Mouse (Mus musculus) heart, embryonic 13.5 days (tissue): ENCODE results near the gene Acp6. TPM values are rescaled to one million over a fixed set of nuclear protein-coding genes. Genes with fewer than 3 reads are reported as not detected.

Source experiments
- ATAC-seq: fragments of 200-750 bp; cut with Nextera tagmentation; 2 replicates; pipeline ENCODE4 v1.8.0; 2017; ENCODE audit warnings: moderate TSS enrichment; ENCODE audit not compliant: insufficient number of reproducible peaks, low FRiP score, low TSS enrichment; ENCODE audit errors: extremely low read depth
- H3K27ac ChIP-seq: fragments of 300-500 bp; sonication (generic); replicated peaks from 2 replicates; pipeline ENCODE4 v1.5.1; 2015; ENCODE audit warnings: moderate library complexity, mild to moderate bottlenecking, inconsistent platforms
- H3K27me3 ChIP-seq: fragments of 300-500 bp; sonication (generic); replicated peaks from 2 replicates; pipeline ENCODE4 v1.6.1; 2015; ENCODE audit warnings: mild to moderate bottlenecking, inconsistent platforms
- H3K36me3 ChIP-seq: fragments of 300-500 bp; sonication (generic); 2 replicates; pipeline ENCODE4 v1.6.1; 2015; ENCODE audit warnings: mild to moderate bottlenecking, inconsistent platforms
- H3K4me1 ChIP-seq: fragments of 300-500 bp; sonication (generic); 2 replicates; pipeline ENCODE4 v1.6.1; 2015; ENCODE audit warnings: inconsistent platforms
- H3K4me2 ChIP-seq: fragments of 300-500 bp; sonication (generic); 2 replicates; pipeline ENCODE4 v1.6.1; 2015; ENCODE audit warnings: inconsistent platforms, mild to moderate bottlenecking, moderate library complexity
- H3K4me3 ChIP-seq: fragments of 300-500 bp; sonication (generic); 2 replicates; pipeline ENCODE4 v1.5.1; 2015; ENCODE audit warnings: moderate library complexity, mild to moderate bottlenecking, inconsistent platforms
- H3K9ac ChIP-seq: fragments of 300-500 bp; sonication (generic); 2 replicates; pipeline ENCODE4 v1.6.1; 2015; ENCODE audit warnings: inconsistent platforms, mild to moderate bottlenecking, moderate library complexity
- H3K9me3 ChIP-seq: fragments of 300-500 bp; sonication (generic); 2 replicates; pipeline ENCODE4 v1.6.1; 2016; ENCODE audit warnings: inconsistent platforms
- WGBS: fragments of 180-500 bp; shearing (Covaris S2); methylation state at CpG from one replicate; pipeline ENCODE4 v1.1.7; 2015; ENCODE audit warnings: mixed read lengths; 5-methylcytosine and 5-hydroxymethylcytosine counted together
- polyA plus RNA-seq: library from polyadenylated mRNA; unstranded; fragments of >200 nt; fragmentation: Nextera tagmentation; extraction: Ambion mirVana; gene quantifications from 2 replicates; pipeline ENCODE4 v1.2.1, GENCODE M21; 2015

Acp6 gene
- polyA plus RNA-seq, 1 experiment from 2014 or later: 53.0 TPM

- H3K9me3 ChIP-seq: no peaks in the 10 kb centered on the region
- H3K4me3 ChIP-seq: peak overlapping the region; percentile 79
- H3K36me3 ChIP-seq: peaks cover 5% of the 10 kb centered on the region
- no peaks in the 10 kb centered on the region for H3K27me3 ChIP-seq
- 72% methylated on average over 2 of the region's 2 CpGs for WGBS
- H3K4me2 ChIP-seq: peak overlapping the region; percentile 82
- no peak for ATAC-seq
- H3K9ac ChIP-seq: peak overlapping the region; percentile 87
- no peak overlapping the region for H3K27ac ChIP-seq
- H3K4me1 ChIP-seq: peaks cover 27% of the 10 kb centered on the region
Observed at GRCm38 (mm10) chr3:97159986-97160385, 1.4 kb downstream of the Acp6 start.

GRCm38 (mm10) chr3:97160908-97161307 is 2.3 kb downstream of the Acp6 start:
- Histone ChIP-seq H3K36me3 (peaks cover 8% of the 10 kb centered on the region), H3K27me3 (no peaks in the 10 kb centered on the region), H3K9ac (peak overlapping the region; percentile 40; the same call in 1 of the 2 replicates), H3K4me1 (peaks cover 27% of the 10 kb centered on the region), H3K27ac (no peak overlapping the region; the same call in 1 of the 2 replicates), H3K4me3 (peak overlapping the region; percentile 79), H3K9me3 (no peaks in the 10 kb centered on the region), H3K4me2 (peak overlapping the region; percentile 82)
- 55% methylated on average over 10 of the region's 10 CpGs for WGBS
- ATAC-seq: no peak

GRCm38 (mm10) chr3:97161773-97162172 is 3.2 kb downstream of the Acp6 start:
- no peak overlapping the region for H3K9ac ChIP-seq
- no peaks in the 10 kb centered on the region for H3K27me3 ChIP-seq
- H3K4me3 ChIP-seq: no peak overlapping the region
- ATAC-seq: no peak
- peaks cover 16% of the 10 kb centered on the region for H3K36me3 ChIP-seq
- H3K4me2 ChIP-seq: peak overlapping the region; percentile 20; the same call in 1 of the 2 replicates
- H3K9me3 ChIP-seq: no peaks in the 10 kb centered on the region
- H3K27ac ChIP-seq: no peak overlapping the region
- 59% methylated on average over 4 of the region's 4 CpGs for WGBS
- peaks cover 30% of the 10 kb centered on the region for H3K4me1 ChIP-seq

- H3K4me1 ChIP-seq: peaks cover 33% of the 10 kb centered on the region
- WGBS: 52% methylated on average over 4 of the region's 4 CpGs
- peaks cover 38% of the 10 kb centered on the region for H3K36me3 ChIP-seq
Observed at GRCm38 (mm10) chr3:97164477-97164876, 5.9 kb downstream of the Acp6 start.

GRCm38 (mm10) chr3:97167126-97167525 is 8.5 kb downstream of the Acp6 start:
- Histone ChIP-seq H3K36me3 (peaks cover 48% of the 10 kb centered on the region), H3K4me2 (no peak overlapping the region), H3K4me1 (peaks cover 10% of the 10 kb centered on the region), H3K9me3 (no peaks in the 10 kb centered on the region), H3K27ac (no peak overlapping the region), H3K4me3 (no peak overlapping the region), H3K9ac (no peak overlapping the region), H3K27me3 (no peaks in the 10 kb centered on the region)
- ATAC-seq: no peak
- WGBS: 52% methylated on average over 4 of the region's 4 CpGs

More at GRCm38 (mm10) chr3:97164477-97164876, 5.9 kb downstream of the Acp6 start:
- Histone ChIP-seq H3K9me3 (no peaks in the 10 kb centered on the region), H3K27me3 (no peaks in the 10 kb centered on the region), H3K9ac (no peak overlapping the region), H3K4me2 (no peak overlapping the region), H3K4me3 (no peak overlapping the region), H3K27ac (no peak overlapping the region)
- ATAC-seq: no peak

- H3K4me1 ChIP-seq: 0 out of 2 replicates have a peak, but pooled peaks cover 8% of the 10 kb centered on the region
- H3K4me2 ChIP-seq: no peak overlapping the region
- H3K9ac ChIP-seq: no peak overlapping the region
- H3K4me3 ChIP-seq: no peak overlapping the region
- no peak for ATAC-seq
- H3K9me3 ChIP-seq: no peaks in the 10 kb centered on the region
- H3K27ac ChIP-seq: no peak overlapping the region
- WGBS: 73% methylated on average over 6 of the region's 6 CpGs
- peaks cover 58% of the 10 kb centered on the region for H3K36me3 ChIP-seq
- no peaks in the 10 kb centered on the region for H3K27me3 ChIP-seq
Observed at GRCm38 (mm10) chr3:97171531-97171930, 13.0 kb downstream of the Acp6 start.

- Histone ChIP-seq H3K4me1 (0 out of 2 replicates have a peak, but pooled peaks cover 3% of the 10 kb centered on the region), H3K4me2 (no peak overlapping the region), H3K27ac (no peak overlapping the region), H3K27me3 (no peaks in the 10 kb centered on the region), H3K9me3 (no peaks in the 10 kb centered on the region), H3K9ac (no peak overlapping the region), H3K36me3 (peaks cover 60% of the 10 kb centered on the region), H3K4me3 (no peak overlapping the region)
- 68% methylated on average over 9 of the region's 9 CpGs for whole genome bisulfite sequencing
- ATAC-seq: no peak
Observed at GRCm38 (mm10) chr3:97172231-97172630, 13.7 kb downstream of the Acp6 start.

GRCm38 (mm10) chr3:97172632-97173031 is 14.1 kb downstream of the Acp6 start:
- ATAC-seq: no peak
- Histone ChIP-seq H3K4me3 (no peak overlapping the region), H3K4me1 (no peaks in the 10 kb centered on the region), H3K27ac (no peak overlapping the region), H3K36me3 (peaks cover 60% of the 10 kb centered on the region), H3K4me2 (no peak overlapping the region), H3K9ac (no peak overlapping the region), H3K9me3 (no peaks in the 10 kb centered on the region), H3K27me3 (no peaks in the 10 kb centered on the region)
- WGBS: 77% methylated on average over 5 of the region's 5 CpGs

GRCm38 (mm10) chr3:97178885-97179284 is 20.3 kb downstream of the Acp6 start:
- H3K36me3 ChIP-seq: peaks cover 37% of the 10 kb centered on the region
- no peaks in the 10 kb centered on the region for H3K4me1 ChIP-seq
- no peak overlapping the region for H3K4me2 ChIP-seq
- no peak overlapping the region for H3K9ac ChIP-seq
- 74% methylated on average over 6 of the region's 6 CpGs for WGBS
- no peaks in the 10 kb centered on the region; the same call in 1 of the 2 replicates for H3K27me3 ChIP-seq
- no peaks in the 10 kb centered on the region for H3K9me3 ChIP-seq
- ATAC-seq: no peak
- H3K27ac ChIP-seq: no peak overlapping the region
- no peak overlapping the region for H3K4me3 ChIP-seq

GRCm38 (mm10) chr3:97180527-97180926 is 21.9 kb downstream of the Acp6 start:
- peaks cover 26% of the 10 kb centered on the region for H3K36me3 ChIP-seq
- ATAC-seq: no peak
- H3K27me3 ChIP-seq: peaks cover 9% of the 10 kb centered on the region
- no peaks in the 10 kb centered on the region for H3K9me3 ChIP-seq
- no peak overlapping the region for H3K4me2 ChIP-seq
- WGBS: 54% methylated on average over 6 of the region's 6 CpGs
- no peak overlapping the region for H3K4me3 ChIP-seq
- H3K27ac ChIP-seq: no peak overlapping the region
- no peaks in the 10 kb centered on the region for H3K4me1 ChIP-seq
- H3K9ac ChIP-seq: no peak overlapping the region

GRCm38 (mm10) chr3:97183810-97184209 is 25.2 kb downstream of the Acp6 start:
- no peaks in the 10 kb centered on the region for H3K36me3 ChIP-seq
- H3K9ac ChIP-seq: no peak overlapping the region
- no peaks in the 10 kb centered on the region for H3K9me3 ChIP-seq
- H3K4me3 ChIP-seq: no peak overlapping the region
- H3K4me1 ChIP-seq: no peaks in the 10 kb centered on the region
- WGBS: 31% methylated on average over 3 of the region's 3 CpGs
- H3K4me2 ChIP-seq: no peak overlapping the region
- no peak for ATAC-seq
- no peak overlapping the region for H3K27ac ChIP-seq
- H3K27me3 ChIP-seq: peaks cover 9% of the 10 kb centered on the region

GRCm38 (mm10) chr3:97185098-97185860 is 26.7 kb downstream of the Acp6 start:
- WGBS: 37% methylated on average over 10 of the region's 10 CpGs
- H3K27me3 ChIP-seq: peaks cover 9% of the 10 kb centered on the region
- no peak for ATAC-seq

More at GRCm38 (mm10) chr3:97185098-97185860, 26.7 kb downstream of the Acp6 start:
- no peak overlapping the region for H3K9ac ChIP-seq
- H3K4me1 ChIP-seq: 0 out of 2 replicates have a peak, but pooled peaks cover 5% of the 10 kb centered on the region
- H3K9me3 ChIP-seq: no peaks in the 10 kb centered on the region
- no peak overlapping the region for H3K27ac ChIP-seq
- H3K36me3 ChIP-seq: no peaks in the 10 kb centered on the region
- no peak overlapping the region for H3K4me2 ChIP-seq
- H3K4me3 ChIP-seq: no peak overlapping the region
